Mouse (Mus musculus): ENCODE measurements around the gene Rpf2.

DNA sequence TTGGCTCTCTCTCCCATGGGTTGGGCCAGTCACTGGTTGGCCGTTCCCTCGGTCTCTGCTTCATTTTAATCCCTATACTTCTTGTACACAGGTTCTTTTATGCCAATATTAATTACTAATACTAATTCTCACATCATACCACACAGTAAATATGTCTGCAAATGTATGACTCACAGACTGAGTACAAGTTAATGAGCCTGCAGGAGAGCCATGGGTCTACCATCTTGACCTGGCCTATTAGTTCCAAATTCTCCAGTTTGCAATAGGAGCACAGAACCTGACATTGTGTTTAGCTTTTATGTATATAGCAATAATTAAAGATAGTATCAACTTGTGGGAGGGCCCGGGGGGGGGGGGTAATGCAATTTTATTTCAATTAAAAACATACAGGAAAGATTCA is 38.2 kb upstream of the Rpf2 start:
- TF ChIP-seq CTCF (IDR thresholded peaks at IDR 0.05; ENCODE audit: control insufficient read depth, insufficient read depth, low read length) = no peak
- TF ChIP-seq POLR2A (IDR thresholded peaks at IDR 0.05; ENCODE audit: borderline replicate concordance, control insufficient read depth, low read depth, low read length) = no peak
